Mouse (Mus musculus) ES-E14 (cell line): ENCODE measurements around the gene Ring1. TPM values are rescaled to one million over a fixed set of nuclear protein-coding genes. Genes with fewer than 3 reads are reported as not detected.

Experiments used
- DNase-seq: peaks from one replicate; pipeline ENCODE4 v3.0.0-alpha.2; 2013; ENCODE audit warnings: low read depth, low spot score
- H3K27ac ChIP-seq: 2 replicates; pipeline ENCODE4 v1.5.1; 2012; ENCODE audit warnings: low read depth, mild to moderate bottlenecking, low read length, moderate library complexity, mixed read lengths; ENCODE audit not compliant: poor library complexity, insufficient read depth, severe bottlenecking
- H3K36me3 ChIP-seq: 2 replicates; pipeline ENCODE4 v1.6.1; 2012; ENCODE audit warnings: mild to moderate bottlenecking, low read length, moderate library complexity, mixed read lengths; ENCODE audit not compliant: control insufficient read depth, poor library complexity, insufficient read depth, severe bottlenecking
- H3K4me1 ChIP-seq, 2 experiments: fragments of 150-350 bp in 1 of 2; sonication (generic) in 1 of 2; 2 replicates each; pipeline ENCODE4 v1.6.1; 2012; ENCODE audit warnings: low read length in 2 of 2, mild to moderate bottlenecking in 1 of 2, mixed read lengths in 1 of 2; ENCODE audit not compliant: control insufficient read depth in 2 of 2, insufficient read depth in 2 of 2, poor library complexity in 1 of 2
- H3K4me3 ChIP-seq, 2 experiments: fragments of 150-350 bp in 1 of 2; sonication (generic) in 1 of 2; 2 replicates each; pipeline ENCODE4 v1.5.1; 2012; ENCODE audit warnings: low read length in 2 of 2, low read depth in 1 of 2, mild to moderate bottlenecking in 1 of 2, mixed read lengths in 1 of 2; ENCODE audit not compliant: insufficient read depth in 1 of 2, poor library complexity in 1 of 2, severe bottlenecking in 1 of 2
- H3K9ac ChIP-seq: 2 replicates; pipeline ENCODE4 v1.6.1; 2012; ENCODE audit warnings: low read depth, mild to moderate bottlenecking, low read length, mixed read lengths; ENCODE audit not compliant: poor library complexity, insufficient read depth, severe bottlenecking
- H3K9me3 ChIP-seq: fragments of 150-350 bp; sonication (generic); 2 replicates; pipeline ENCODE4 v1.6.1; 2012; ENCODE audit warnings: low read depth, mild to moderate bottlenecking, low read length; ENCODE audit not compliant: control insufficient read depth, insufficient read depth
- CHD2 ChIP-seq: IDR thresholded peaks from 2 replicates; pipeline ENCODE4 v1.6.1; 2014; ENCODE audit warnings: mild to moderate bottlenecking, low read depth, low read length, inconsistent platforms
- HCFC1 ChIP-seq: IDR thresholded peaks from 2 replicates; pipeline ENCODE4 v1.6.1; 2012; ENCODE audit warnings: low read length, inconsistent platforms, borderline replicate concordance; ENCODE audit not compliant: insufficient read depth
- MAFK ChIP-seq: IDR thresholded peaks from 2 replicates; pipeline ENCODE4 v1.6.1; 2014; ENCODE audit warnings: mild to moderate bottlenecking, low read depth, low read length, inconsistent platforms; ENCODE audit not compliant: insufficient read depth
- ZC3H11A ChIP-seq: IDR thresholded peaks from 2 replicates; pipeline ENCODE4 v1.6.1; 2012; ENCODE audit warnings: low read depth, mild to moderate bottlenecking, inconsistent platforms, low read length, borderline replicate concordance
- ZNF384 ChIP-seq: IDR thresholded peaks from 2 replicates; pipeline ENCODE4 v1.6.1; 2012; ENCODE audit warnings: low read depth, low read length, inconsistent platforms
- in situ Hi-C, 2 experiments: fragments of 600-800 bp; cut with MboI; formaldehyde crosslinking; loops; one replicate each; pipeline ENCODE4 v1.15.1; 2025; ENCODE audit warnings: low sequenced_read_pairs in 2 of 2, inconsistent platforms in 1 of 2; ENCODE audit not compliant: unreplicated experiment in 2 of 2
- total RNA-seq: library from RNA; depleted of rRNA; stranded (reverse); fragments of 300-350 nt; gene quantifications from 2 replicates; pipeline ENCODE4 v1.2.3, GENCODE M21; 2012

Ring1 gene
- total RNA-seq, 1 experiment = 5.6 TPM

DNA sequence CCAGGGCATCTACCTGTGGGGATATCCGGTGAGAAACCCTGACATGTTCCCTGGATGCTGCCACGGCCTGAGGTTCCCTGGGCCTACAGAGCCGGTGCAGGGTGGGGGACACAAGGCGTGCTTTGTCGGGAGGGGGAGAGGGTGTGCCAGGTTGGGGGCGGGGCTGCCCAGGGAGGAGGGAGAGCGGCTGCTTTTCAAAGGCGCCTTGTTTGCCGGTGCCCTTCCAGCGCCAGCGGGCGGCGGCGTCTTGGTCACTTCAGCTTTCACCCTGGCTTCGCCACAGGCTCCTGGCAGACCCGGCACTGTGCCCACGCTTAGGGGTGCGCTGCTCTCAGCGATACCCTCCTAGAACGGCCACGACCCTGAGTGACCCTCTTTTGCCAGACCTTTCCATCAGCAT is 14.0 kb upstream of the Ring1 start:
- H3K27ac ChIP-seq = no peak overlapping the region
- in situ Hi-C loops = no loop called here

DNA sequence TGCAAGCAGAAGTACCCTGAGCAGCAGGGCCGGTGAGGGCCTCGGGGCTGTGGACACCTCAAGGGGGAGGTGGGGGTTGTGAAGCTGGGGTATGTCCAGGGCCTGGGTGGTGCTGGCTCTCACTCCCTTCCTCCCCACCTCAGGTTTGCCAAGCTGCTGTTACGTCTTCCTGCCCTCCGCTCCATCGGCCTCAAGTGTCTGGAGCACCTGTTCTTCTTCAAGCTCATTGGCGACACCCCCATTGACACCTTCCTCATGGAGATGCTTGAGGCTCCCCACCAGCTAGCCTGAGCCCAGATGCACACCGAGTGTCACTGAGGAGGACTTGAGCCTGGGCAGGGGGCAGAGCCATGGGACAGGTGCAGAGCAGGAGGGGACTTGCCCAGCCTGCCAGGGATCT is 12.8 kb upstream of the Ring1 start:
- H3K36me3 ChIP-seq = peaks cover 33% of the 10 kb centered on the region

More for the DNA sequence above, 14.0 kb upstream of the Ring1 start:
- peaks cover 0 to 8% of the 10 kb centered on the region in 2 experiments; a peak in 1 of 4 replicates for H3K4me1 ChIP-seq
- H3K9me3 ChIP-seq = no peaks in the 10 kb centered on the region
- H3K9ac ChIP-seq = no peak overlapping the region
- H3K4me3 ChIP-seq = no peak overlapping the region; a peak in 1 of 4 replicates
- DNase-seq = no peak
- TF ChIP-seq MAFK (no peak), HCFC1 (no peak), CHD2 (no peak), ZC3H11A (no peak), ZNF384 (no peak)
- H3K36me3 ChIP-seq = peaks cover 33% of the 10 kb centered on the region

GRCm38 (mm10) chr17:34036647-34037046 is 12.2 kb upstream of the Ring1 start:
- no peak overlapping the region for H3K4me3 ChIP-seq
- H3K36me3 ChIP-seq = peaks cover 33% of the 10 kb centered on the region
- DNase-seq = no peak

More for the DNA sequence above, 12.8 kb upstream of the Ring1 start:
- in situ Hi-C loops = no loop called here
- H3K27ac ChIP-seq = no peak overlapping the region
- no peak for DNase-seq
- H3K4me1 ChIP-seq = peaks cover 0 to 8% of the 10 kb centered on the region in 2 experiments; a peak in 1 of 4 replicates
- no peak overlapping the region for H3K9ac ChIP-seq
- TF ChIP-seq ZC3H11A = no peak
- TF ChIP-seq ZNF384 = no peak
- H3K4me3 ChIP-seq = no peak overlapping the region
- H3K9me3 ChIP-seq = no peaks in the 10 kb centered on the region

DNA sequence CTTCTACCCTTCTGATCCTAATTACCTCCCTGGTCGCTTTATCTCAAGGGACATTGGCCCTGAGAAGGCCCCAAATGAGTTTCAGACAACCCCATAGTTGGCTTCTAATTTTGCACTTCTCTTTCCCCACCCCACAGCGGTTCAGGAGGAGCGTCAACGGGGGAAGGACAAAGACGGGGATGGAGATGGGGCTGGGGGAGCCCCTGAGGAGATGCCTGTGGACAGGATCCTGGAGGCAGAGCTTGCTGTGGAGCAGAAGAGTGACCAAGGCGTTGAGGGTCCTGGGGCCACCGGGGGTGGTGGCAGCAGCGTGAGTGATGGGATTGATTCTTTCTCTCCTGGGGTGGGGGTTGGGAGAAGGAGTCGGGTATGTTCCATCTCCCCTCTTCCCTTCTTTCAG is 11.0 kb upstream of the Ring1 start:
- Histone ChIP-seq H3K9me3 (no peaks in the 10 kb centered on the region), H3K36me3 (peaks cover 36% of the 10 kb centered on the region), H3K4me1 (peaks cover 0 to 11% of the 10 kb centered on the region in 2 experiments; a peak in 1 of 4 replicates), H3K9ac (no peak overlapping the region), H3K27ac (no peak overlapping the region), H3K4me3 (no peak overlapping the region)
- in situ Hi-C loops = no loop called here
- no peak for DNase-seq
- no peak for TF ChIP-seq MAFK
- TF ChIP-seq ZNF384 = no peak
- no peak for TF ChIP-seq HCFC1
- no peak for TF ChIP-seq ZC3H11A
- TF ChIP-seq CHD2 = no peak

More at GRCm38 (mm10) chr17:34036647-34037046, 12.2 kb upstream of the Ring1 start:
- TF ChIP-seq CHD2 (no peak), ZNF384 (no peak), ZC3H11A (no peak), HCFC1 (no peak)
- H3K4me1 ChIP-seq = peaks cover 0 to 8% of the 10 kb centered on the region in 2 experiments; a peak in 1 of 4 replicates
- no peak overlapping the region for H3K9ac ChIP-seq
- H3K27ac ChIP-seq = no peak overlapping the region
- no peaks in the 10 kb centered on the region for H3K9me3 ChIP-seq
- in situ Hi-C loops = no loop called here

- no peaks in the 10 kb centered on the region for H3K9me3 ChIP-seq
- peak; percentile 79 for DNase-seq
- no peak overlapping the region for H3K27ac ChIP-seq
- in situ Hi-C loops = no loop called here
- peaks cover 50% of the 10 kb centered on the region for H3K36me3 ChIP-seq
- H3K4me3 ChIP-seq = no peak overlapping the region
- peaks cover 3 to 15% of the 10 kb centered on the region in 2 experiments; a peak in 2 of 4 replicates for H3K4me1 ChIP-seq
- no peak overlapping the region for H3K9ac ChIP-seq
- TF ChIP-seq HCFC1 = no peak
- TF ChIP-seq ZNF384 = no peak
- no peak for TF ChIP-seq MAFK
- TF ChIP-seq CHD2 = no peak
- TF ChIP-seq ZC3H11A = no peak
These were observed 9.6 kb upstream of the Ring1 start for GRCm38 (mm10) chr17:34034064-34034463.
